Mouse (Mus musculus): ENCODE data around the gene 4930402K13Rik. TPM values are rescaled to one million over a fixed set of nuclear protein-coding genes. Genes with fewer than 3 reads are reported as not detected.
A peak's percentile ranks its signal among the peaks of the same experiment; 100 is the strongest.
"Not testable (repeated sequence)": the region's sequence is repeated elsewhere in the genome, so short reads cannot be mapped to it uniquely, and the experiment has no call there.

4930402K13Rik gene
- not detected for total RNA-seq (2021)
- long read RNA-seq, experiment 1: 0 reads
- long read RNA-seq, experiment 2: 0 reads

GRCm38 (mm10) chrX:9104262-9104661, at the start of gene 4930402K13Rik:
4930402K13Rik (plus strand) TSS chrX:9104562.
- DNase-seq: no peak

GRCm38 (mm10) chrX:9060952-9061351, 43.4 kb upstream of the 4930402K13Rik start:
- DNase-seq: peak; percentile 51 to 74

- no peak for DNase-seq
These were observed 42.3 kb upstream of the 4930402K13Rik start for GRCm38 (mm10) chrX:9062101-9062500.

- DNase-seq: not testable (repeated sequence)
These were observed 41.6 kb upstream of the 4930402K13Rik start, which contains the start of gene Fthl17f for GRCm38 (mm10) chrX:9062715-9063114. Fthl17f (plus strand) TSS chrX:9063015.

GRCm38 (mm10) chrX:9077699-9078098, 26.7 kb upstream of the 4930402K13Rik start:
- peak; percentile 61 to 71 for DNase-seq

- DNase-seq: not testable (repeated sequence)
These were observed 9.3 kb upstream of the 4930402K13Rik start for GRCm38 (mm10) chrX:9095066-9095465.

GRCm38 (mm10) chrX:9110381-9110780, 6.0 kb downstream of the 4930402K13Rik start:
- no peak for DNase-seq

- DNase-seq: no peak
These were observed 20.6 kb downstream of the 4930402K13Rik start for GRCm38 (mm10) chrX:9124928-9125327.

GRCm38 (mm10) chrX:9128317-9128831, 24.0 kb downstream of the 4930402K13Rik start:
- peak; percentile 1 to 22 for DNase-seq

GRCm38 (mm10) chrX:9139290-9139948, 35.1 kb downstream of the 4930402K13Rik start:
- DNase-seq: no peak

GRCm38 (mm10) chrX:9142669-9143068, 38.3 kb downstream of the 4930402K13Rik start:
- no peak for DNase-seq

Other genes with a start within 250 kb of the 4930402K13Rik start
- not detected for gene Gm5751, start 230.3 kb upstream of the 4930402K13Rik start, total RNA-seq (2021)
- 10 to 100 TPM in 1 of 2 experiments, 1 to 10 TPM in 1; 8.1 to 10.2 TPM for gene B630019K06Rik, start 212.2 kb upstream of the 4930402K13Rik start, total RNA-seq (2021)
- not detected for gene Fthl17b, start 141.6 kb upstream of the 4930402K13Rik start, total RNA-seq (2021)
- gene Fthl17c, start 128.0 kb upstream of the 4930402K13Rik start, total RNA-seq (2021): not detected
- gene Fthl17d, start 117.8 kb upstream of the 4930402K13Rik start, total RNA-seq (2021): not detected
- not detected for gene Fthl17e, start 71.1 kb upstream of the 4930402K13Rik start, total RNA-seq (2021)
- gene Fthl17f, start 41.5 kb upstream of the 4930402K13Rik start, total RNA-seq (2021): not detected
- 1 to 10 TPM; 1.9 to 5.4 TPM for gene Lancl3, start 95.3 kb downstream of the 4930402K13Rik start, total RNA-seq (2021)
- gene Gm14862, start 152.3 kb downstream of the 4930402K13Rik start, total RNA-seq (2021): not detected
- 1 to 10 TPM; 1.5 TPM for gene Xk, start 168.2 kb downstream of the 4930402K13Rik start, total RNA-seq (2021)
- gene H2al1m, start 179.2 kb downstream of the 4930402K13Rik start, total RNA-seq (2021): under 1 TPM in 1 of 2 experiments, not detected in 1; 0.86 TPM
- gene H2al1k, start 246.1 kb downstream of the 4930402K13Rik start, total RNA-seq (2021): not detected

All from adrenal gland, postnatal 36 days (tissue).